Mouse (Mus musculus): ENCODE results near the gene Cfap157. TPM values are rescaled to one million over a fixed set of nuclear protein-coding genes. Genes with fewer than 3 reads are reported as not detected.

Cfap157 gene
- total RNA-seq, 2 experiments from 2014 or later = not detected

- peak; percentile 23 for ATAC-seq (replicated peaks; ENCODE audit: low FRiP score, poor library complexity, severe bottlenecking)
These were observed 27.6 kb downstream of the Cfap157 start for GRCm38 (mm10) chr2:32756674-32757055.

DNA sequence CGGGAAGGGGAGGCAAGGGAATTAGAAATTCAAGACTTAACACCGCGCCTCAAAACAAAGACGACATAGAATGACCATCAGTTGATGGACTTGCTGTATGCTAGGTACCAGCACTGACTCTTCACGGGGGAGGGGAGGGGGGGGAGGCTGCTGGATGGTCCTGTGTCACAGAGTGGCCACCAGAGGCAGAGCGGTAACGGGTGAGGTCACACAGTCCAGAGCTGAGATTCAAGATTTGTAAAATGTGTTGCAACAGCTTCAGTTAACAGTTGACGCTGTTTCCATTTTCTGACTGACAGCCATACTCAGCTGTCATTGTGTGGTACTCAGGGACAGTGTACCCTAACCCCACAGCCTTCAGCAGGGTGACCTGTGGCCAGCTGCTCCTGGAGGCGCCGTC, 32.0 kb downstream of the Cfap157 start:
- no peak for ATAC-seq (replicated peaks; ENCODE audit: low FRiP score, poor library complexity, severe bottlenecking)

- no peak for ATAC-seq (replicated peaks; ENCODE audit: low FRiP score, poor library complexity, severe bottlenecking)
These were observed 32.6 kb downstream of the Cfap157 start for GRCm38 (mm10) chr2:32751665-32752033.

DNA sequence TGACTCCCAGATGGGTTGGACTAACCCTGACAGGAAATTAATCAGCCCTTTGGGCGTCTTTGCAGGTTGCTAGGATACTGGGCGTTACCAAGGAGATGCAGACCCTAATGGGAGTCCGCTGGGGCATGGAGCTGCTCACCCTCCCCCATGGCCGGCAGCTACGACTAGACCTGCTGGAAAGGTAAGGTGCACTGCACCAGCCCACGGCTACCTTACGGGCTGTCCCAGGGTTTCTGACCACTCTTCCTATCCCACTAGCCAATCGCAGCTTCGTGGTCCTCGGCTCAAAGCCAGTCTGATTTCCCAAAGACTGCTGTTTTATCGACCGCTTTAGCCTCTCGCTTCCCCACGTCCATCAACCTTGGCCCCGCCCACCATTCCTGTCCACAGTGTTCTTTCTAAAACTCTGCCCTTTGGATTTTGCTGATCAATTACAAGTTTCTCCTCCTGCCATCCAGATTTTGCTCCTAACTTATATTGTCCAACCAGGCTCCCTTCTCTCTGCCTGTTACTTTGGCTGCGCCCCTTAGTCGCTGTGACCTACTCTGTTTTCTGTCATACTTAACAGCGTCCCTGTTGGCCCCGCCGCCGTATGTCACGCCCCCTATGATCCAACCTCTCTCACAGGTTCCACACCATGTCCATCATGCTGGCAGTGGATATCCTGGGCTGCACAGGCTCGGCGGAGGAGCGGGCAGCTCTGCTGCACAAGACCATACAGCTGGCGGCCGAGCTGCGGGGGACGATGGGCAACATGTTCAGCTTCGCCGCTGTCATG, 33.2 kb downstream of the Cfap157 start:
- no peak for ATAC-seq (replicated peaks; ENCODE audit: low FRiP score, poor library complexity, severe bottlenecking)

DNA sequence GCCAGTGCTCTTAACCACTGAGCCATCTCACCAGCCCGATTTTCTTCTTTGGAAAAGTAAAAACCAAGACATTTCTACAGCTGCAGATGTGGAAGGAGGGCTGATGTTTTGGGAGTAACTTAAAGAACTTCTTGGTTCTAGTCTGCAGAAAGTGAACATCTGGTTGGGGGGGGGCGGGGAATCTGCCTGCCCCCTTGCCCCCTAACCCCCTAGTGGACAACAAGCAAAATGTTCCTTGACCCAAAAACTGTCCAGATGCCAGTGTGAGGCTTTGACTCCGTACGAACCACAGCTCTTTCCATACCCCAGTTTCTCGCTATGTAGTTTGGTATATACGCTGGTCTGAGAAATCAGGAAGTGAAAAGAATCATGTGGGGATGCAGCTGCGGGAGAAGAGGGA, 34.0 kb downstream of the Cfap157 start:
- ATAC-seq (replicated peaks; ENCODE audit: low FRiP score, poor library complexity, severe bottlenecking) = no peak

DNA sequence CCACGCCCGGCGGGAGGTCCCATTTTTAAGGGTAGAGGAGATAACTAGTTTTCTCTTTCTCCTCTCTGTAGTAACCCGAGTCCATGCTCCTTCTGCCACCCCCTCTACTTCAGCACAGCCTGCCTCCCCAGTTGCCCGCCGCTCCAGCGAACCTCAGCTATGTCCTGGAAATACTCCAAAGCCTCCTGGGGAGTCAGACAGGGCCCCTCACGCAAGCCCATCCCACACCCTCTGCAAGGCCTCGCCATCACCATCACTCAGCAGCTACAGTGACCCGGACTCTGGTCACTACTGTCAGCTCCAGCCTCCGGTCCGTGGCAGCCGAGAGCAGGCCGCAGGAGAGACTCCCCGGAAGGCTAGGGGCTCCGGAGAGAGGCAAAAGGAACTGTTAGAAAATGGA, 35.1 kb downstream of the Cfap157 start:
- ATAC-seq (replicated peaks; ENCODE audit: low FRiP score, poor library complexity, severe bottlenecking) = no peak

DNA sequence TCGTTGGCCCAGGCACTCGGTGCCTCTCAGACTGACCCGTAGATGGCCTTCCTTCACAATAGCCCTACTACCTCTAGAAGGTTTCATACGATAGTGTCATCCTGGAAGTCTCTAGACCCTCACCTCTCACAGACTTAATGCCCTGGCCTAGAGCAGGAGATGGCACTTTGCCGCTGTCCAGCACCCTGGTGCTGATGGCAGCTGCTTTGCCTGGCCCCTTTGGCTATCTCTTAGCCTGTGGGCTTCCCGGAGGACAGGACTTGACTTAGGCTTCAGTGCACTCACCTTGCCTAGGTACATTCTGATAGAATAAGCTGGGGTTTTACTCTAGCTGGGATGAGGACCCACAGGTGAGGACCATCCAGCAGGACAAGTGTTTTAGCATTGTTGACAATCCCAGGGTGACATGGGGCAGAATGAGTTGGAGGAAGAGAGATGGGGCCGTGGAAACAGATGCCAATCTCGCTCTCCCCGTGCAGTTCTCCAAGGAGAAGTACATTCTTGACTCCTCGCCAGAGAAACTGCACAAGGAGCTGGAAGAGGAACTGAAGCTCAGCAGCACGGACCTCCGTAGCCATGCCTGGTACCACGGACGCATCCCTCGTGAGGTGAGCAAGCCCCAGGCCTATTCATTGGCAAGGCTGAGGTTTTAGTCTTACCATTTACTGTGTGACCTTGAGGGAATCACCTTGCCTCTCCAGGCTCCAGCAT, 39.8 kb downstream of the Cfap157 start:
- ATAC-seq (replicated peaks; ENCODE audit: low FRiP score, poor library complexity, severe bottlenecking) = no peak

GRCm38 (mm10) chr2:32742173-32742531, 42.1 kb downstream of the Cfap157 start:
- ATAC-seq (replicated peaks; ENCODE audit: low FRiP score, poor library complexity, severe bottlenecking) = no peak

DNA sequence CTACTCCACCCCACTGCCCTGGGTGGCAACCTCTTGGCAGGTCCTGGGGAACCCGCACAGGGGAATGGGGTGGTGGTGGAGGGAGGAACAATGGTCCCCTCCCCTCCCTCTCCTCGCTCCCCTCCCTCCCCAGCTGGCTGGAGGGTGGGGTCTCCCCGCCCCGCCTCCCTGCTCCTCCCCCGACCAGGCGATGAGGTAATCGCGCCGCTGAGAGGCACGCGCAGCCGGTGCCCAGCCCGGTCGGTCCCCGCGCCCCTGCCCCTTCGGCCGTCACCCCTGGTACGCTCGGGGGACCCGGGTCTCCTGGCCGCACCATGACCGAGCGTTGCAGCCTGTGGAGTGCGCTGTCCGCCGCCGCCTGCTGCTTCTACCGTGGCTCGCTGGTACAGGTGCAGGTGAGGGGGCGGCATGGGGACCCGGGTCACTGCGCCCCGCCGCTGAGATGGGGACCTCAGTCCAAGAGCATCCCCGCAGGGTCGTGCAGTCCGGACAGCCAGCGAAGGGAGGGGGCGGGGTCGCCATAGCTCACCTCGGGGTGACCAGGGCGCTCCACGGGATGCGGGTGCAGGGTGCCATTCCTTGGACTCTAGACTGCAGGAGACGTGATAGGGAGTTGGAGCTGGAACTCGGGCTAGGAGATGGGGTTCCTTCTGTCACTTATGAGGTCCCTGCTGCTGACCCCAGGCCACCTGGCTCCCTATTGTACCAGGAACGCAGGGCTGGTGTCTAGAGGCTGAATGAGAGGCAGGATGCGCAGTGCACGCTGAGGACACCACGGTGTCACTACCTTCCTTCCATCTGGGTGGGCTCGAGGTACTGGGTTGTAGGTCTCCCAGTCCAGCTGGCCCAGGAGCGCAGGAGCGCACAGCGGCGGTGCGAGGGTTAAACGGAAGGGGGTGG, 42.7 kb downstream of the Cfap157 start:
- ATAC-seq (replicated peaks; ENCODE audit: low FRiP score, poor library complexity, severe bottlenecking) = no peak

GRCm38 (mm10) chr2:32740916-32741272, 43.3 kb downstream of the Cfap157 start, which contains the start of gene 6330409D20Rik:
TSS of gene 6330409D20Rik (minus strand) at chr2:32741016.
- ATAC-seq (replicated peaks; ENCODE audit: low FRiP score, poor library complexity, severe bottlenecking) = no peak

- no peak for ATAC-seq (replicated peaks; ENCODE audit: low FRiP score, poor library complexity, severe bottlenecking)
These were observed 44.9 kb downstream of the Cfap157 start for GRCm38 (mm10) chr2:32739311-32739710.

DNA sequence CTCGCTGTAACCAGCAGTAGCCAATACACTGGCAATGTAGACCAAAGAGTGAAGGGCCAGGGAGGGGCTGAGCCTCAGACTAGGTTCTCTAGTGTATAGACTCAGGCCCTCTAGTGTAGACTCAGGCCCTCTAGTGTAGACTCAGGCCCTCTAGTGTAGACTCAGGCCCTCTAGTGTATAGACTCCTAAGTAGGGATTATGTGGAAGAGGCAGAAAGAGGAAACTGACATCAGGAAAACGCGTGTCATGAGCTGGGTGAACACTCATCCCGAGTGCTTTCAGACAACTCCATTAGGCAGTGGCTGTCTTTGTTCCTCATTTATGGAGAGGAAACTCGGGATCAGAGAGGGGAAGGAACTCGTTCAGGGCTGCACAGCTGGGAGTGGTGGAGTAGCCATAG, 47.2 kb downstream of the Cfap157 start:
- ATAC-seq (replicated peaks; ENCODE audit: low FRiP score, poor library complexity, severe bottlenecking) = no peak

DNA sequence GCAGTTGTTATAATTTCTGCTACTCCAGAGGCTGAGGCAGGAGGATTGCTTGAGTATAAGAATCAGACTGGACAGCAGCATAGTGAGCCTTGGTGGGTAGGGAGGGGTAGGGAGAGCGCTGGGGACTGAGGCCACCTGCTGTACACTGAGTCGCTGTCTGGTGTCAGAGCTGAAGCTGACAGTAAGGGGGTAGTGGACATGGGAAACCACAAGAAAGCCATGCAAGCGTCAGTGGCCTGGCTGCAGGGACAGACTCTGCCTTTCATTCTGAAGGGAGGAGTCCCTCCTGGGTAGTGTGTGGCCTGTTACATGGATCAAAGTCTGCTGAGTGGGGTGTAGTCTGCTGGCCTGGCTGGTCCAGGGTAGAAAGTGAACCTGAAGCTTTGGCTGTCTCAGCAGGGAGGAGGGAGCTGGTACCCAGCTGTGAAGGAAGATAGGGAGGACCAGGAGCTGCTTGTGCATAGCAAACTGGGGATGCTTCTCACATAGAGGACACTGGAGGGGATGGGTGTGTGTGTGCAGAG, 47.9 kb downstream of the Cfap157 start:
- ATAC-seq (replicated peaks; ENCODE audit: low FRiP score, poor library complexity, severe bottlenecking) = no peak

- ATAC-seq (replicated peaks; ENCODE audit: low FRiP score, poor library complexity, severe bottlenecking) = no peak
These were observed 49.3 kb downstream of the Cfap157 start for GRCm38 (mm10) chr2:32734933-32735332.

DNA sequence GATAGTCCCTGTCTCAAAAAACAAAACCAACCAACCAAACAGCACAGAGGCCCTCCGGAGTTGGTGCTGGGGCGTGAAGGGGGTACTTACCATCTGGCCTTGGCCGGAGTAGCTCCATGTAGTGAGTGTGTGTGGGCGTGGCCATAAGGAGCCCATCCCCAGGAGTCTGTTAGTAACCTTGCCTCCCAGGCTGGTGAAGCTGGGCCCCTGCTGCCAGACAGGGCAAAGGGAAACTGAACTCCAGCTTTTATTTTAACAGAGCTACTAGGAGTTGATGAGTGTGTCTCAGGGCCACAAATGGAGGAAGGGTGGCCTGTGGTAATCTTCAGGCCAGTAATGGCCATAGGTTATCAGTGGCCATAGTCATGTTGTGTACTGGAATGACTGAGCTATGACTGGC, 49.7 kb downstream of the Cfap157 start:
- no peak for ATAC-seq (replicated peaks; ENCODE audit: low FRiP score, poor library complexity, severe bottlenecking)

GRCm38 (mm10) chr2:32732695-32733094, 51.5 kb downstream of the Cfap157 start:
- ATAC-seq (replicated peaks; ENCODE audit: low FRiP score, poor library complexity, severe bottlenecking) = no peak

DNA sequence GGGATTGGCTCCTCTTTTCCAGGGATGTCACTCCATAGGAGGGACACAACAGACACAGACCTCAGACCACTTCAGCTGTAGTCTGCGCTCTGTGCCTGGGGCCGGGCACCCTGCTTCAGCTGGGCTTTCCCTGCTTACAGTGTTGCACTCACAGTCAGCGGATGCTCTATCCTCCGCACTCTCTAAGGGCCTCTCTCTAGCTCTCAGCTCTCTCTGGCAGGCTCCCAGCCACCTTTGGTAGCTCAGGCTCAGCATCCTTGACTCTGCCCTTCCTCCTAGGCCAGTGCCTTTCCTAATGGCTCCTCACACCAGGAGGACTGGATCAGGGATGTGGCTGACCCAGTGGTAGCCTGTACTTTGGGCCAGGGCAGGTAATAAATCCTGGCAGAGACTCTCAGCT, 52.3 kb downstream of the Cfap157 start:
- no peak for ATAC-seq (replicated peaks; ENCODE audit: low FRiP score, poor library complexity, severe bottlenecking)

DNA sequence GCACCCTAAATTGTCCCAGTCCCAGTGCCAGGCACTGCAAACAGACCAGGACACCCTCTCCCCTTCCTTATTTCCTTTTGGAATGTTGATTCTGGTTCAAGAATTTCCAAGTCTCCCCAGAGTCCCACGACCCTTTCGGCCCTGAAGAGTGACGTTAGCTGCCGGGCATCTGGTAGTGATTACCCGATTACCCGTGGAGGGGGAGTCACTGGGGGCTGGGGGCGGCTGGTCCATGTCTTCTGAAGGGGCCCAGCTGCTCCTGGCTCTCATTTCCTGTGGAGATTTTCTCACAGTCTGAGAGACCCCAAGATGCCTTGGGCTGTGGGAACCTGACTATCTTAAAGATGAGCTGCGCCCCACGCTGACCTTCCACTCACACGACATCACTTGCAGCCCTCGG, 53.4 kb downstream of the Cfap157 start:
- no peak for ATAC-seq (replicated peaks; ENCODE audit: low FRiP score, poor library complexity, severe bottlenecking)

GRCm38 (mm10) chr2:32729547-32729946, 54.7 kb downstream of the Cfap157 start:
- no peak for ATAC-seq (replicated peaks; ENCODE audit: low FRiP score, poor library complexity, severe bottlenecking)

DNA sequence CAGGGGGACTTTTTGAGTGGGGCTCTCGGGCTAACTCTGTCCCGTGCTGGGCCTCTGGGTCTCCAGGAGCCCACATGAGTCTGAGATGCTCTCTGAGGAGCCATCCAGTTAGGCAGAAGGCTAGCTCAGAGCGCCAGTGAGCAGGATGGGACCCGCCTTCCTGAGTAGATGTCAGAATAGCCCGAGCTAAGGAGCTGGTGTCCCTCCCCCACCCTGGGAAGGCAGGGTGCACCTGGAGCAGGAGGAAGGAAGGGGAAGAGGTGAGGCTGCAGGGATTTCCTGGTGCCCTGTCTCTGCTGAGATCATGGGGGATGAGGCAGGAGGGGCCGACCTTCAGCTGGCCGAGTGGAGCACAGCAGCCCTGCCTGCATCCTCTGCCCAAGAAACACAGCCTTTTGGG, 55.8 kb downstream of the Cfap157 start:
- no peak for ATAC-seq (replicated peaks; ENCODE audit: low FRiP score, poor library complexity, severe bottlenecking)
